Mouse (Mus musculus) heart, adult 2 months (tissue): ENCODE measurements around the gene Gpr84.

Experiments
- CTCF ChIP-seq: fragments of 200-600 bp; IDR thresholded peaks from 2 replicates; pipeline ENCODE4 v1.8.1; 2022; ENCODE audit warnings: antibody characterized with exemption, mild to moderate bottlenecking, moderate library complexity
- EP300 ChIP-seq: fragments of 200-500 bp; IDR thresholded peaks from 2 replicates; pipeline ENCODE4 v1.6.1; 2011; ENCODE audit warnings: low read depth, low read length, control low read depth; ENCODE audit not compliant: insufficient read depth
- POLR2A ChIP-seq: fragments of 200-500 bp; IDR thresholded peaks from 2 replicates; pipeline ENCODE4 v1.6.1; 2011; ENCODE audit warnings: mild to moderate bottlenecking, low read depth, low read length, control low read depth; ENCODE audit not compliant: insufficient read depth

DNA sequence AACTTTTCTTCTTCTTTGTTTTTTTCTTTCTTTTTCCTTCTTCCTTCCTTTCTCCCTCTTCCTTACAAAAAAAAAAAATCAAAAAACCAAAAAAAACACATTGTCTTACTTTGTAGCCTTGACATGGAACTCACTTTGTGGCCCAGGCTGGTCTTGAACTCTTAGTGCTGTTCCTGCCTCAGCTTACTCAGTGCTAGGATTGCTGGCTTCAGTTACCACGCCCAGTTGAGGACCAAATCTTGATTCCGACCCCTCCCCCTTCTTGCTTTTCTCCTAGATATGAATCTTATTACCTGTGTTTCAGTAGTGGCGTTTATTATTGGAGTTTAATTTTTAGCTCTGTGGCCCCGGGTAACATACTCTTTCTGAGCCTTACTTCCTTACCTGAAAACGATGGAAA, 51.2 kb downstream of the Gpr84 start:
- TF ChIP-seq CTCF, result no peak
- TF ChIP-seq POLR2A, result no peak
- no peak for TF ChIP-seq EP300
